Mouse (Mus musculus) midbrain, embryonic 11.5 days (tissue): Measurements from ENCODE around the gene Gm2007. TPM values are rescaled to one million over a fixed set of nuclear protein-coding genes. Genes with fewer than 3 reads are reported as not detected.
"Not testable (repeated sequence)": the region's sequence is repeated elsewhere in the genome, so short reads cannot be mapped to it uniquely, and the experiment has no call there.

Experiments
- ATAC-seq: fragments of 200-750 bp; cut with Nextera tagmentation; 2 replicates; pipeline ENCODE4 v1.8.0; 2017; ENCODE audit warnings: moderate TSS enrichment, moderate library complexity; ENCODE audit not compliant: low FRiP score
- DNase-seq: peaks from one replicate; pipeline ENCODE4 v3.0.0; 2015; ENCODE audit warnings: low spot score; ENCODE audit errors: missing footprints
- H3K27ac ChIP-seq: fragments of 300-500 bp; sonication (generic); 2 replicates; pipeline ENCODE4 v1.5.1; 2014; ENCODE audit warnings: low read depth, low read length
- H3K27me3 ChIP-seq: fragments of 300-500 bp; sonication (generic); 2 replicates; pipeline ENCODE4 v1.6.1; 2014; ENCODE audit warnings: mild to moderate bottlenecking, low read length, moderate library complexity, mixed read lengths; ENCODE audit not compliant: control insufficient read depth, insufficient read depth
- H3K36me3 ChIP-seq: fragments of 300-500 bp; sonication (generic); 2 replicates; pipeline ENCODE4 v1.6.1; 2014; ENCODE audit warnings: mild to moderate bottlenecking, low read length, moderate library complexity, mixed read lengths; ENCODE audit not compliant: control insufficient read depth, insufficient read depth
- H3K4me1 ChIP-seq: fragments of 300-500 bp; sonication (generic); 2 replicates; pipeline ENCODE4 v1.6.1; 2014; ENCODE audit warnings: low read length; ENCODE audit not compliant: control insufficient read depth, insufficient read depth
- H3K4me2 ChIP-seq: fragments of 300-500 bp; sonication (generic); 2 replicates; pipeline ENCODE4 v1.6.1; 2014; ENCODE audit warnings: mild to moderate bottlenecking, moderate library complexity
- H3K4me3 ChIP-seq: fragments of 300-500 bp; sonication (generic); 2 replicates; pipeline ENCODE4 v1.5.1; 2014; ENCODE audit warnings: low read depth, low read length
- H3K9ac ChIP-seq: fragments of 300-500 bp; sonication (generic); 2 replicates; pipeline ENCODE4 v1.6.1; 2014; ENCODE audit warnings: low read length
- H3K9me3 ChIP-seq: fragments of 300-500 bp; sonication (generic); 2 replicates; pipeline ENCODE4 v1.6.1; 2016; ENCODE audit warnings: low read length; ENCODE audit not compliant: control insufficient read depth
- WGBS: fragments of 180-500 bp; shearing (Covaris S2); extraction: QIAGEN DNeasy Blood & Tissue Kit; methylation state at CpG from one replicate; pipeline ENCODE4 v1.1.7; 2014; 5-methylcytosine and 5-hydroxymethylcytosine counted together
- polyA plus RNA-seq: library from polyadenylated mRNA; unstranded; fragments of >200 nt; fragmentation: Nextera tagmentation; extraction: Ambion mirVana; gene quantifications from 2 replicates; pipeline ENCODE4 v1.2.1, GENCODE M21; 2014

Gene Gm2007
- not detected in 2 replicates for polyA plus RNA-seq

DNA sequence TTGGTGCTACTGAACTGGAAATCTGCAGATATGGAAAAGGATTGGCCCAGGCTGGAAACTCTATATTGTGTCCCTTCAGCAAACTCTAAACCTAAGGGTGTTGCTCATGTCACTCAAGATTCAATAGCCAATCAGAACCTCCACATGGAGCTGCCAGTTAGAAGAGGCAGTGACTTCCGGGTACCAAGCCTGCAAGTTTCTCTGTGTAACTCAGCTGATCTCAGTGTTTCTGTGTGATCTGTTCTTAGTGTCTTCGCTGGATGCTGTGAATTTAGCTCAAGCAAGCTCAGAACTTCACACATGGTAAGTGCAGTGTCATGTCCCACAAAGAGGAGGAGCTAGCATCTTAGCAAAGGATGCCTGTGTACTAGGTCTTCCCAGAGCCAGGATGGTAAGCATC, at the start of gene Gm2007:
TSS of gene Gm2007 (plus strand) at position 301 of the 400 bp plus-strand sequence.
- not testable (repeated sequence) for H3K27ac ChIP-seq, ATAC-seq
- no CpG with 5 or more reads among the region's 2 CpGs for WGBS

GRCm38 (mm10) chr2:175703546-175703945, 37.8 kb upstream of the Gm2007 start, which contains the start of gene Zfp969:
TSS of gene Zfp969 (minus strand) at chr2:175703646.
- H3K4me3 ChIP-seq, H3K27me3 ChIP-seq, H3K4me2 ChIP-seq, DNase-seq, H3K27ac ChIP-seq, H3K9ac ChIP-seq, H3K9me3 ChIP-seq, H3K36me3 ChIP-seq, H3K4me1 ChIP-seq, ATAC-seq: not testable (repeated sequence)
- WGBS, result no CpG with 5 or more reads among the region's 9 CpGs

More for the DNA sequence above, at the start of gene Gm2007:
- not testable (repeated sequence) for DNase-seq, H3K9ac ChIP-seq, H3K9me3 ChIP-seq, H3K4me3 ChIP-seq, H3K36me3 ChIP-seq, H3K4me1 ChIP-seq, H3K4me2 ChIP-seq, H3K27me3 ChIP-seq

GRCm38 (mm10) chr2:175800993-175801392, 59.7 kb downstream of the Gm2007 start, which contains the start of gene Gm14288:
TSS of gene Gm14288 (minus strand) at chr2:175801093.
- not testable (repeated sequence) for H3K9me3 ChIP-seq, H3K27me3 ChIP-seq, H3K9ac ChIP-seq, H3K27ac ChIP-seq, H3K4me1 ChIP-seq, H3K4me3 ChIP-seq, DNase-seq, H3K4me2 ChIP-seq, H3K36me3 ChIP-seq, ATAC-seq
- WGBS, result no CpG with 5 or more reads among the region's 6 CpGs

Other genes starting within 250 kb of the Gm2007 start
- not detected in 2 replicates for gene Gm11007, start 97.6 kb upstream of the Gm2007 start, polyA plus RNA-seq
- gene Zfp969, start 37.9 kb upstream of the Gm2007 start, polyA plus RNA-seq, result 10.5 and 10.8 TPM in 2 replicates
- 3.6 TPM in 1 of 2 replicates, not detected in the other for gene Gm14288, start 59.6 kb downstream of the Gm2007 start, polyA plus RNA-seq
- 29.2 and 31.9 TPM in 2 replicates for gene Gm6710, start 127.7 kb downstream of the Gm2007 start, polyA plus RNA-seq
- gene Zfp966, start 189.6 kb downstream of the Gm2007 start, polyA plus RNA-seq, result 3.8 and 5.4 TPM in 2 replicates
- gene Gm2026, start 223.8 kb downstream of the Gm2007 start, polyA plus RNA-seq, result 37.8 and 39.8 TPM in 2 replicates